ENCODE assay signal across 15 mouse cellular contexts in the genomic region with DNA sequence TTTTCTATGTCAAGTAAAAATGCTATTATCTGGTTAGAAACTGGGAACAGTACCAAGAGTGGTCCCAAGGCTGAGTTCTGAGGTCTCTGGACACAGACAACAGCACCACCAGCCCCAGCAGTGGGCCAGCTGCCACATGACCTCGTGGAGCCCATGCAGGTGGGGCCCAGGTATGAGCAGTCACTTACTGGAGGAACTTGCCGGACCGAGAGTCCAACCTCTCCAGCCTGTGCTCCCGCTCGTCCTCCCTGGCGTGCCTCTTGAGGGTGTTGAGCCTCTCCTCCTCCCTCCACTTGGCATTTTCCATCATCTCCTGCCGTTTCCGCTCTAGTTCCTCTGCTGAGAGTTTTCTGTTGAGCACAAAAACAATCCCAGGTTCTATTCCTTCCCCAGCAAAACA. TPM values are rescaled to one million over a fixed set of nuclear protein-coding genes. Genes with fewer than 3 reads are reported as not detected.
DNase-seq lines count a peak whose midpoint lies in the region.
"Had no signal": no experiment of that assay in that cellular context is flagged by ENCODE, and none has a peak within 500 bp of the region (broad histone marks: within the 10 kb centered on the region; RNA-seq: fewer than 3 reads in every experiment).

No protein-coding gene starts in this region.

- DNase-seq in adrenal gland, adult (ENCODE audit: inconsistent age in 2 of 2, low spot score in 1 of 2): peak; percentile 45 to 66
- no peak for DNase-seq in adrenal gland, postnatal 4 days (ENCODE audit: low spot score in 2 of 2)
- DNase-seq in gastrocnemius, postnatal 10 days: peak; percentile 34
- no peak for DNase-seq in gastrocnemius, adult 18-20 months (ENCODE audit: low spot score)
- DNase-seq in lung, adult 18-20 months: peak; percentile 46 to 57
- no peak for DNase-seq in lung, postnatal 14 days
- DNase-seq in adrenal gland, postnatal 10 days: peak; percentile 38
- DNase-seq in right cerebral cortex, postnatal 10 days (ENCODE audit: low spot score in 2 of 2): no peak
- DNase-seq: cerebellum, postnatal 10 days; kidney, adult 18-20 months; thymus, adult 18-20 months had no signal

RNA-seq across cellular contexts. Expression of a gene that starts 3.3 kb away (rescaled TPM):
- 10 to 100 TPM; 36.0 to 39.1 TPM for total RNA-seq in adrenal gland, postnatal 4 days (2021)
- total RNA-seq in gastrocnemius, postnatal 10 days (2021): 10 to 100 TPM; 46.8 to 49.7 TPM
- total RNA-seq in gastrocnemius, adult 18-20 months (2021): 10 to 100 TPM; 64.7 TPM
- total RNA-seq in adrenal gland, postnatal 10 days (2021): 10 to 100 TPM; 27.3 to 33.3 TPM

RNA-seq across cellular contexts. Expression of a gene that starts 18.6 kb away (rescaled TPM):
- 10 to 100 TPM; 23.0 to 24.5 TPM for total RNA-seq in adrenal gland, postnatal 4 days (2021)
- total RNA-seq in gastrocnemius, postnatal 10 days (2021): 1 to 10 TPM; 8.4 to 9.7 TPM
- total RNA-seq in gastrocnemius, adult 18-20 months (2021): 1 to 10 TPM; 5.2 to 5.9 TPM
- 10 to 100 TPM; 19.9 to 20.0 TPM for total RNA-seq in adrenal gland, postnatal 10 days (2021)

RNA-seq across cellular contexts. Expression of a gene that starts 27.9 kb away (rescaled TPM):
- under 1 TPM in 1 of 2 experiments, not detected in 1; 0.87 TPM for total RNA-seq in adrenal gland, postnatal 4 days (2021)
- not detected for total RNA-seq in gastrocnemius, postnatal 10 days (2021)
- total RNA-seq in gastrocnemius, adult 18-20 months (2021): not detected
- total RNA-seq in adrenal gland, postnatal 10 days (2021): under 1 TPM in 1 of 2 experiments, not detected in 1; 0.51 TPM
- total RNA-seq: granulocyte monocyte progenitor cell, adult 5-6 weeks; heart, postnatal 25 days; liver, adult 2 months; midbrain, postnatal 0 days had no signal

RNA-seq across cellular contexts. Expression of a gene that starts 34.5 kb away (rescaled TPM):
- 1,000 to 10,000 TPM; 1,280 to 1,304 TPM for total RNA-seq in adrenal gland, postnatal 4 days (2021)
- total RNA-seq in gastrocnemius, postnatal 10 days (2021): 100 to 1,000 TPM; 793 to 832 TPM
- total RNA-seq in gastrocnemius, adult 18-20 months (2021): 100 to 1,000 TPM; 426 to 450 TPM
- 100 to 1,000 TPM; 958 to 975 TPM for total RNA-seq in adrenal gland, postnatal 10 days (2021)

RNA-seq across cellular contexts. Expression of a gene that starts 44.6 kb away (rescaled TPM):
- total RNA-seq in adrenal gland, postnatal 4 days (2021): 100 to 1,000 TPM; 193 to 221 TPM
- 100 to 1,000 TPM; 174 to 190 TPM for total RNA-seq in gastrocnemius, postnatal 10 days (2021)
- total RNA-seq in gastrocnemius, adult 18-20 months (2021): 100 to 1,000 TPM; 150 to 167 TPM
- 100 to 1,000 TPM; 231 to 234 TPM for total RNA-seq in adrenal gland, postnatal 10 days (2021)

Comparison
In these comparisons a context has a peak if more than half of its experiments do, and no peak if none do; other contexts are left out.
1. DNase-seq: peak in adrenal gland, adult (2 of 2), gastrocnemius, postnatal 10 days (single experiment), lung, adult 18-20 months (2 of 2) and adrenal gland, postnatal 10 days (single experiment); none in adrenal gland, postnatal 4 days (0 of 2), gastrocnemius, adult 18-20 months (single experiment), lung, postnatal 14 days (single experiment) and right cerebral cortex, postnatal 10 days (0 of 2).